Mouse (Mus musculus) small intestine, adult 2 months (tissue): Measurements from ENCODE around the gene Cyp2c23. TPM values are rescaled to one million over a fixed set of nuclear protein-coding genes. Genes with fewer than 3 reads are reported as not detected.

Experiments used
- H3K27ac ChIP-seq: fragments of 200-500 bp; 2 replicates; pipeline ENCODE4 v1.5.1; 2012; ENCODE audit warnings: low read depth, low read length, control low read depth, inconsistent platforms; ENCODE audit not compliant: insufficient read depth
- H3K27me3 ChIP-seq: fragments of 200-500 bp; 2 replicates; pipeline ENCODE4 v1.6.1; 2012; ENCODE audit warnings: mild to moderate bottlenecking, moderate library complexity, low read length, inconsistent platforms; ENCODE audit not compliant: control insufficient read depth, insufficient read depth
- H3K36me3 ChIP-seq: fragments of 200-500 bp; 2 replicates; pipeline ENCODE4 v1.6.1; 2012; ENCODE audit warnings: mild to moderate bottlenecking, low read length, control low read depth, inconsistent platforms; ENCODE audit not compliant: control insufficient read depth, insufficient read depth
- H3K4me1 ChIP-seq: fragments of 200-500 bp; 2 replicates; pipeline ENCODE4 v1.6.1; 2012; ENCODE audit warnings: low read length, inconsistent platforms, mixed read lengths; ENCODE audit not compliant: control insufficient read depth, insufficient read depth, insufficient read length
- H3K4me3 ChIP-seq: fragments of 200-500 bp; 2 replicates; pipeline ENCODE4 v1.5.1; 2012; ENCODE audit warnings: low read depth, mild to moderate bottlenecking, control low read depth, inconsistent platforms, low read length, moderate library complexity
- CTCF ChIP-seq: fragments of 200-500 bp; IDR thresholded peaks from 2 replicates; pipeline ENCODE4 v1.5.1; 2012; ENCODE audit warnings: low read depth, mild to moderate bottlenecking, control low read depth, inconsistent platforms, low read length, moderate library complexity, mixed read lengths; ENCODE audit not compliant: insufficient replicate concordance, insufficient read length; ENCODE audit errors: extremely low read depth
- POLR2A ChIP-seq: fragments of 200-500 bp; IDR thresholded peaks from 2 replicates; pipeline ENCODE4 v1.6.1; 2012; ENCODE audit warnings: low read depth, mild to moderate bottlenecking, control low read depth, inconsistent platforms, low read length, moderate library complexity
- WGBS: fragments of 180-500 bp; shearing (Covaris S2); methylation state at CpG from one replicate; pipeline ENCODE4 v1.1.7; 2018; 5-methylcytosine and 5-hydroxymethylcytosine counted together
- polyA plus RNA-seq: library from polyadenylated mRNA; depleted of rRNA; stranded (reverse); fragments of >200 nt; gene quantifications from 2 replicates; pipeline ENCODE4 v1.2.3, GENCODE M21; 2012; rRNA removed

Cyp2c23 gene
- polyA plus RNA-seq, 1 experiment, result 0.71 TPM

GRCm38 (mm10) chr19:43957881-43958280, 71.1 kb downstream of the Cyp2c23 start:
- peak overlapping the region; percentile 92 for H3K27ac ChIP-seq
- TF ChIP-seq CTCF (no peak), POLR2A (no peak)

GRCm38 (mm10) chr19:43957402-43957801, 71.6 kb downstream of the Cyp2c23 start:
- peaks cover 17% of the 10 kb centered on the region for H3K4me1 ChIP-seq
- TF ChIP-seq POLR2A (no peak), CTCF (no peak)
- H3K36me3 ChIP-seq, result no peaks in the 10 kb centered on the region
- no peak overlapping the region for H3K4me3 ChIP-seq
- peak overlapping the region; percentile 92 for H3K27ac ChIP-seq
- H3K27me3 ChIP-seq, result no peaks in the 10 kb centered on the region
- 17% methylated on average over 4 of the region's 4 CpGs for WGBS

More at GRCm38 (mm10) chr19:43957881-43958280, 71.1 kb downstream of the Cyp2c23 start:
- 86% methylated on average over 4 of the region's 4 CpGs for WGBS
- Histone ChIP-seq H3K27me3 (no peaks in the 10 kb centered on the region), H3K4me1 (peaks cover 17% of the 10 kb centered on the region), H3K4me3 (no peak overlapping the region), H3K36me3 (no peaks in the 10 kb centered on the region)

- Histone ChIP-seq H3K4me3 (no peak overlapping the region), H3K4me1 (peaks cover 17% of the 10 kb centered on the region), H3K27ac (no peak overlapping the region), H3K36me3 (no peaks in the 10 kb centered on the region), H3K27me3 (no peaks in the 10 kb centered on the region)
- TF ChIP-seq POLR2A, result no peak
- no peak for TF ChIP-seq CTCF
- WGBS, result 73% methylated on average over 5 of the region's 5 CpGs
These were observed 73.7 kb downstream of the Cyp2c23 start for GRCm38 (mm10) chr19:43955266-43955665.

Other genes starting within 250 kb of the Cyp2c23 start
- 25.3 and 49.5 TPM in 2 replicates for gene Abcc2, start 247.0 kb downstream of the Cyp2c23 start, polyA plus RNA-seq
- 19.4 and 53.4 TPM in 2 replicates for gene Dnmbp, start 89.0 kb downstream of the Cyp2c23 start, polyA plus RNA-seq
- gene Cpn1, start 42.7 kb downstream of the Cyp2c23 start, polyA plus RNA-seq, result 0.96 and 11.3 TPM in 2 replicates
- 4.1 and 10.9 TPM in 2 replicates for gene Erlin1, start 40.6 kb upstream of the Cyp2c23 start, polyA plus RNA-seq
- 5.1 and 12.4 TPM in 2 replicates for gene Chuk, start 78.3 kb upstream of the Cyp2c23 start, polyA plus RNA-seq
- gene Cwf19l1, start 106.7 kb upstream of the Cyp2c23 start, polyA plus RNA-seq, result 0.77 and 1.7 TPM in 2 replicates
- gene Bloc1s2, start 117.2 kb upstream of the Cyp2c23 start, polyA plus RNA-seq, result 5.1 and 13.0 TPM in 2 replicates
- 0.10 TPM in 1 of 2 replicates, not detected in the other for gene Pkd2l1, start 163.2 kb upstream of the Cyp2c23 start, polyA plus RNA-seq
- not detected in 2 replicates for gene Scd3, start 174.1 kb upstream of the Cyp2c23 start, polyA plus RNA-seq